Mouse (Mus musculus): ENCODE measurements at regions not wholly inside any gene's neighbourhood (a gene's known extent, or its start where the extent isn't known, plus 50 kb on each side); places are given as distances from the start of the nearest gene placed in this dataset.

- no peak overlapping the region for H3K27ac ChIP-seq (ENCODE audit: low read depth)
- H3K9ac ChIP-seq (replicated peaks; ENCODE audit: low read depth, low read length), result no peak overlapping the region
- no peaks in the 10 kb centered on the region for H3K9me3 ChIP-seq (replicated peaks; ENCODE audit: control insufficient read depth, low read length)
- H3K4me2 ChIP-seq (ENCODE audit: low read depth, low read length), result no peak overlapping the region
- H3K36me3 ChIP-seq (replicated peaks; ENCODE audit: control insufficient read depth, insufficient read depth, low read length), result no peaks in the 10 kb centered on the region
- no peaks in the 10 kb centered on the region for H3K27me3 ChIP-seq (ENCODE audit: control insufficient read depth, insufficient read depth, low read length)
- ATAC-seq (ENCODE audit: insufficient read depth, low read depth) (no peak), DNase-seq (ENCODE audit: low spot score) (no peak)
- H3K4me3 ChIP-seq (ENCODE audit: low read depth, low read length), result no peak overlapping the region
- 71% methylated on average over 3 of the region's 3 CpGs for WGBS
- no peak for TF ChIP-seq EP300 (IDR thresholded peaks at IDR 0.05; ENCODE audit: low read depth)
- no peaks in the 10 kb centered on the region for H3K4me1 ChIP-seq (ENCODE audit: control insufficient read depth, insufficient read depth)
These were observed 184.8 kb downstream of the Rnd3 start for GRCm38 (mm10) chr2:50964062-50964461.

GRCm38 (mm10) chr2:50961049-50961448, 187.9 kb downstream of the Rnd3 start:
- WGBS, result 53% methylated on average over 4 of the region's 4 CpGs
- Histone ChIP-seq H3K27ac (ENCODE audit: low read depth) (no peak overlapping the region), H3K9ac (replicated peaks; ENCODE audit: low read depth, low read length) (no peak overlapping the region), H3K36me3 (replicated peaks; ENCODE audit: control insufficient read depth, insufficient read depth, low read length) (no peaks in the 10 kb centered on the region), H3K9me3 (replicated peaks; ENCODE audit: control insufficient read depth, low read length) (no peaks in the 10 kb centered on the region), H3K4me1 (ENCODE audit: control insufficient read depth, insufficient read depth) (no peaks in the 10 kb centered on the region), H3K4me3 (ENCODE audit: low read depth, low read length) (no peak overlapping the region), H3K4me2 (ENCODE audit: low read depth, low read length) (no peak overlapping the region), H3K27me3 (ENCODE audit: control insufficient read depth, insufficient read depth, low read length) (no peaks in the 10 kb centered on the region)
- no peak for ATAC-seq (ENCODE audit: insufficient read depth, low read depth)
- TF ChIP-seq CTCF (IDR thresholded peaks at IDR 0.05; ENCODE audit: low read depth) (no peak), EP300 (IDR thresholded peaks at IDR 0.05; ENCODE audit: low read depth) (no peak)
- DNase-seq (ENCODE audit: low spot score), result no peak

- Histone ChIP-seq H3K4me3 (ENCODE audit: low read depth, low read length) (no peak overlapping the region), H3K9me3 (replicated peaks; ENCODE audit: control insufficient read depth, low read length) (no peaks in the 10 kb centered on the region), H3K27ac (ENCODE audit: low read depth) (no peak overlapping the region), H3K27me3 (ENCODE audit: control insufficient read depth, insufficient read depth, low read length) (no peaks in the 10 kb centered on the region), H3K9ac (replicated peaks; ENCODE audit: low read depth, low read length) (no peak overlapping the region), H3K4me1 (ENCODE audit: control insufficient read depth, insufficient read depth) (no peaks in the 10 kb centered on the region), H3K4me2 (ENCODE audit: low read depth, low read length) (no peak overlapping the region), H3K36me3 (replicated peaks; ENCODE audit: control insufficient read depth, insufficient read depth, low read length) (no peaks in the 10 kb centered on the region)
- DNase-seq (ENCODE audit: low spot score) (no peak), ATAC-seq (ENCODE audit: insufficient read depth, low read depth) (no peak)
- 92% methylated on average over 9 of the region's 9 CpGs for WGBS
- TF ChIP-seq CTCF (IDR thresholded peaks at IDR 0.05; ENCODE audit: low read depth) (no peak), EP300 (IDR thresholded peaks at IDR 0.05; ENCODE audit: low read depth) (no peak)
These were observed 189.6 kb downstream of the Rnd3 start for GRCm38 (mm10) chr2:50959323-50959722.

- Histone ChIP-seq H3K4me1 (ENCODE audit: control insufficient read depth, insufficient read depth) (no peaks in the 10 kb centered on the region), H3K4me3 (ENCODE audit: low read depth, low read length) (no peak overlapping the region), H3K27me3 (ENCODE audit: control insufficient read depth, insufficient read depth, low read length) (no peaks in the 10 kb centered on the region), H3K9ac (replicated peaks; ENCODE audit: low read depth, low read length) (no peak overlapping the region), H3K36me3 (replicated peaks; ENCODE audit: control insufficient read depth, insufficient read depth, low read length) (no peaks in the 10 kb centered on the region), H3K9me3 (replicated peaks; ENCODE audit: control insufficient read depth, low read length) (no peaks in the 10 kb centered on the region), H3K4me2 (ENCODE audit: low read depth, low read length) (no peak overlapping the region), H3K27ac (ENCODE audit: low read depth) (no peak overlapping the region)
- no peak for ATAC-seq (ENCODE audit: insufficient read depth, low read depth)
- TF ChIP-seq CTCF (IDR thresholded peaks at IDR 0.05; ENCODE audit: low read depth), result no peak
- no peak for TF ChIP-seq EP300 (IDR thresholded peaks at IDR 0.05; ENCODE audit: low read depth)
- DNase-seq (ENCODE audit: low spot score), result no peak
- 61% methylated on average over 6 of the region's 6 CpGs for WGBS
These were observed 194.4 kb downstream of the Rnd3 start for GRCm38 (mm10) chr2:50954361-50955066.

- TF ChIP-seq EP300 (IDR thresholded peaks at IDR 0.05; ENCODE audit: low read depth), result no peak
- TF ChIP-seq CTCF (IDR thresholded peaks at IDR 0.05; ENCODE audit: low read depth), result no peak
- no peaks in the 10 kb centered on the region for H3K4me1 ChIP-seq (ENCODE audit: control insufficient read depth, insufficient read depth)
- no peak overlapping the region for H3K4me3 ChIP-seq (ENCODE audit: low read depth, low read length)
- no peaks in the 10 kb centered on the region for H3K9me3 ChIP-seq (replicated peaks; ENCODE audit: control insufficient read depth, low read length)
- no peak overlapping the region for H3K27ac ChIP-seq (ENCODE audit: low read depth)
- H3K36me3 ChIP-seq (replicated peaks; ENCODE audit: control insufficient read depth, insufficient read depth, low read length), result no peaks in the 10 kb centered on the region
- H3K4me2 ChIP-seq (ENCODE audit: low read depth, low read length), result no peak overlapping the region
- no peak for DNase-seq (ENCODE audit: low spot score)
- H3K27me3 ChIP-seq (ENCODE audit: control insufficient read depth, insufficient read depth, low read length), result no peaks in the 10 kb centered on the region
- 91% methylated on average over 3 of the region's 3 CpGs for WGBS
- no peak overlapping the region for H3K9ac ChIP-seq (replicated peaks; ENCODE audit: low read depth, low read length)
- ATAC-seq (ENCODE audit: insufficient read depth, low read depth), result no peak
These were observed 197.9 kb downstream of the Rnd3 start for GRCm38 (mm10) chr2:50951027-50951426.

- WGBS, result 85% methylated on average over 4 of the region's 4 CpGs
- TF ChIP-seq EP300 (IDR thresholded peaks at IDR 0.05; ENCODE audit: low read depth) (no peak), CTCF (IDR thresholded peaks at IDR 0.05; ENCODE audit: low read depth) (no peak)
- Histone ChIP-seq H3K9me3 (replicated peaks; ENCODE audit: control insufficient read depth, low read length) (no peaks in the 10 kb centered on the region), H3K9ac (replicated peaks; ENCODE audit: low read depth, low read length) (no peak overlapping the region), H3K4me2 (ENCODE audit: low read depth, low read length) (no peak overlapping the region), H3K4me3 (ENCODE audit: low read depth, low read length) (no peak overlapping the region), H3K27ac (ENCODE audit: low read depth) (no peak overlapping the region), H3K27me3 (ENCODE audit: control insufficient read depth, insufficient read depth, low read length) (no peaks in the 10 kb centered on the region), H3K36me3 (replicated peaks; ENCODE audit: control insufficient read depth, insufficient read depth, low read length) (no peaks in the 10 kb centered on the region), H3K4me1 (ENCODE audit: control insufficient read depth, insufficient read depth) (no peaks in the 10 kb centered on the region)
- ATAC-seq (ENCODE audit: insufficient read depth, low read depth), result no peak
- DNase-seq (ENCODE audit: low spot score), result no peak
These were observed 199.2 kb downstream of the Rnd3 start for GRCm38 (mm10) chr2:50949717-50950116.
